Mouse (Mus musculus): ENCODE results near the gene Klf15. TPM values are rescaled to one million over a fixed set of nuclear protein-coding genes. Genes with fewer than 3 reads are reported as not detected.

The Klf15 gene
- 7.0 and 8.4 TPM in 2 replicates for polyA plus RNA-seq (2014; fragmentation: Nextera tagmentation; extraction: Ambion mirVana)

DNA sequence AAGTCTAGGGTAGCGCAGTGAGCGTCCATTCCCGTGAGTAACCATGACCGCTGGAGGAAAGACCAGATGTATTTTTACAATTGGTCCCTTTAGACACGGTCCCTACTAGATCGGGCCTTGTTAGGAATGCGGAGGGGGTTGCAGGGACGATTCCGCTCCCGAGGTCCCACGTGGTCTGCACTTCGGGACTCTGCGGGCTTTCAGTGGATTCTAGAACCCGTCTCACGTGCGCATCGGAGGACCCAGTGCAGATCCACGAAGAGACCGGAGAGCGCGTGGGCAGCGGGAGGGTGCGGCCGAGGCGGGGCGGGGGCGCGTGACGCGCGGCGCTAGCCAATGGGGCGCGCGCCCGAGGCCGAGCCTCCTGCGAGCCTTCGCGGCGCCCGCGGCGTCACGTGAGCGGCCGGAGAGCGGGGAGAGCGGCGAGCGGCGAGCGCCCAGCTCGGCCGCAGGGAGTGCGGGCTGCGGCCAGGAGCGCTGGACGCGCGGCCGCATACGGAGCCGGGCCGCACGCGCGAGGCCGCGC is at the start of gene Klf15:
Klf15 (plus strand) TSS at position 396 of the 526 bp plus-strand sequence.
- H3K9me3 ChIP-seq (ENCODE audit: control insufficient read depth, low read length) = no peaks in the 10 kb centered on the region
- DNase-seq (ENCODE audit: low spot score) = peak; percentile 84
- peak within 1 kb of the TSS; percentile 100 for H3K4me2 ChIP-seq (ENCODE audit: low read depth, low read length)
- H3K4me3 ChIP-seq (ENCODE audit: low read depth, low read length) = peak within 1 kb of the TSS; percentile 68
- peak within 1 kb of the TSS; percentile 71 for H3K9ac ChIP-seq (ENCODE audit: low read depth, low read length)
- no peak within 1 kb of the TSS for H3K27ac ChIP-seq (replicated peaks; ENCODE audit: low read depth, low read length)
- H3K27me3 ChIP-seq (replicated peaks; ENCODE audit: control insufficient read depth, insufficient read depth, low read length) = peaks cover 22% of the 10 kb centered on the region
- 1% methylated on average over 22 of the region's 70 CpGs for WGBS
- peaks cover 10% of the 10 kb centered on the region for H3K4me1 ChIP-seq (ENCODE audit: control insufficient read depth, insufficient read depth, low read length)
- peak; percentile 82 for ATAC-seq (ENCODE audit: low read depth)
- no peaks in the 10 kb centered on the region for H3K36me3 ChIP-seq (ENCODE audit: control insufficient read depth, insufficient read depth, low read length)

DNA sequence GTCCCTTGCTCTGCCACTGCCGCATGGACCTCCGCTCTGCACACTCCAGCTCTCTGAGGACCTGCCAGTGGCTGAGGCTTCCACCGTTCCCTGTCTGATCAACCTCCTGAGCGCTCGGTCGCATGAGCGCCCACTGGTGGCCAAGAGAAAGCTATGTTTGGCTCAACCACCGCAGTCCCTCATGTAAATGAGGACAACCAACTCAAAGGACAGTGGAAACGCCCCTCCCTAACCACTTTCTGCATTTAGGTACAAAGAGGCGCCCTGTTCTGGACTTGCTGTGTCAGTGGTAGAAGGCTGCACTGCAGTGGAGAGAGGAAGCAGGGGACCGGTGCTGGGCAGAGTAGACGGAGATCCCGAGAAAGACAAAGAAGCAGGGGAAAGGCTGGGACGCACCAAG is 39.8 kb upstream of the Klf15 start:
- no peaks in the 10 kb centered on the region for H3K4me1 ChIP-seq (ENCODE audit: control insufficient read depth, insufficient read depth, low read length)
- H3K4me2 ChIP-seq (ENCODE audit: low read depth, low read length) = peak overlapping the region; percentile 49
- H3K27me3 ChIP-seq (replicated peaks; ENCODE audit: control insufficient read depth, insufficient read depth, low read length) = no peaks in the 10 kb centered on the region
- no peak overlapping the region for H3K9ac ChIP-seq (ENCODE audit: low read depth, low read length)
- DNase-seq (ENCODE audit: low spot score) (peak; percentile 90), ATAC-seq (ENCODE audit: low read depth) (peak; percentile 91)
- no peaks in the 10 kb centered on the region for H3K36me3 ChIP-seq (ENCODE audit: control insufficient read depth, insufficient read depth, low read length)
- H3K27ac ChIP-seq (replicated peaks; ENCODE audit: low read depth, low read length) = no peak overlapping the region
- peak overlapping the region; percentile 12 for H3K4me3 ChIP-seq (ENCODE audit: low read depth, low read length)
- no peaks in the 10 kb centered on the region for H3K9me3 ChIP-seq (ENCODE audit: control insufficient read depth, low read length)
- WGBS = 4% methylated on average over 14 of the region's 14 CpGs

DNA sequence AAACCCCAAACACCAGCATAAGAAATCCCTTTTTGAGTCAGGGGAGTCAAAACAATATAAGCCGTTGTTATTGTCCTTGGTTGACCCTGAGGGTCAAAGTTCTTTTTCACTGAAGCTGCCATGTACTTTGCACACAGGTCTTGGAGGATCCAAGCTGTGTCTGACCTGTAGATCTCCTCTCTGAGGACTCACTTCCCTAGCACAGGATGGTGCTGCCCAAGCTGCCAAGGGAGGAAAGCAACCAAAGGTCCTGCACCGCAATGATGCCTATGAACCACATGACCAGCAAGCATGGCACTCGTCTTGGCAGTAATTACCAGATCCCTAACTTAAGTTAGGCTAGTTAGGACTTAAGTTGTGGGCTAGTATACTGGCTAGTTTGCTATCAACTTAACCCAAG is 37.0 kb upstream of the Klf15 start:
- H3K4me3 ChIP-seq (ENCODE audit: low read depth, low read length) = no peak overlapping the region
- ATAC-seq (ENCODE audit: low read depth) = no peak

DNA sequence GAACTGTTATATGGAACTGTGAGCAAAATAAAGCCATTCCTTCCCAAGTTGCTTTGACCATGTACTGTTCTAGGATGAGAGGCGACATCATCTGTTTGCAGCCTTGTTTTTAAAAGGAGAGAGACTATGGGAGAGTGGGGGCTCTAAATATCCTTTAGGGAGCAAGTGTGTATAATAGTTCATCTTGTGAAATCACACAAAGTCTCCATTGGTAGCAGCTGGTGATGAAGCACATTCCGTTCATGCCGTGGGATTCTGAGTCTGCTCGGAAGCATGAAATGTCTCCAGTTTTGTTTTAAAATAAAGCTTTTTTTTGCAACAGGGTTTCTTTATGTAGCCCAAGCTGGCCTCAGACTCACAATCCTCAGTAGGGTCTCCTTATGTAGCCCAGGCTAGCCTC is 36.4 kb upstream of the Klf15 start:
- no peaks in the 10 kb centered on the region for H3K9me3 ChIP-seq (ENCODE audit: control insufficient read depth, low read length)
- WGBS = 75% methylated on average over 4 of the region's 4 CpGs
- no peaks in the 10 kb centered on the region for H3K36me3 ChIP-seq (ENCODE audit: control insufficient read depth, insufficient read depth, low read length)
- H3K4me2 ChIP-seq (ENCODE audit: low read depth, low read length) = no peak overlapping the region
- DNase-seq (ENCODE audit: low spot score) (no peak), ATAC-seq (ENCODE audit: low read depth) (no peak)
- no peak overlapping the region for H3K27ac ChIP-seq (replicated peaks; ENCODE audit: low read depth, low read length)
- no peak overlapping the region for H3K4me3 ChIP-seq (ENCODE audit: low read depth, low read length)
- H3K4me1 ChIP-seq (ENCODE audit: control insufficient read depth, insufficient read depth, low read length) = 0 out of 2 replicates have a peak, but pooled peaks cover 7% of the 10 kb centered on the region
- H3K9ac ChIP-seq (ENCODE audit: low read depth, low read length) = no peak overlapping the region
- H3K27me3 ChIP-seq (replicated peaks; ENCODE audit: control insufficient read depth, insufficient read depth, low read length) = no peaks in the 10 kb centered on the region

More for the DNA sequence above, 37.0 kb upstream of the Klf15 start:
- no peak overlapping the region for H3K4me2 ChIP-seq (ENCODE audit: low read depth, low read length)
- no peaks in the 10 kb centered on the region for H3K9me3 ChIP-seq (ENCODE audit: control insufficient read depth, low read length)
- H3K36me3 ChIP-seq (ENCODE audit: control insufficient read depth, insufficient read depth, low read length) = no peaks in the 10 kb centered on the region
- no peak for DNase-seq (ENCODE audit: low spot score)
- no peak overlapping the region for H3K27ac ChIP-seq (replicated peaks; ENCODE audit: low read depth, low read length)
- H3K4me1 ChIP-seq (ENCODE audit: control insufficient read depth, insufficient read depth, low read length) = 0 out of 2 replicates have a peak, but pooled peaks cover 7% of the 10 kb centered on the region
- WGBS = 81% methylated on average over 3 of the region's 3 CpGs
- no peaks in the 10 kb centered on the region for H3K27me3 ChIP-seq (replicated peaks; ENCODE audit: control insufficient read depth, insufficient read depth, low read length)
- no peak overlapping the region for H3K9ac ChIP-seq (ENCODE audit: low read depth, low read length)

DNA sequence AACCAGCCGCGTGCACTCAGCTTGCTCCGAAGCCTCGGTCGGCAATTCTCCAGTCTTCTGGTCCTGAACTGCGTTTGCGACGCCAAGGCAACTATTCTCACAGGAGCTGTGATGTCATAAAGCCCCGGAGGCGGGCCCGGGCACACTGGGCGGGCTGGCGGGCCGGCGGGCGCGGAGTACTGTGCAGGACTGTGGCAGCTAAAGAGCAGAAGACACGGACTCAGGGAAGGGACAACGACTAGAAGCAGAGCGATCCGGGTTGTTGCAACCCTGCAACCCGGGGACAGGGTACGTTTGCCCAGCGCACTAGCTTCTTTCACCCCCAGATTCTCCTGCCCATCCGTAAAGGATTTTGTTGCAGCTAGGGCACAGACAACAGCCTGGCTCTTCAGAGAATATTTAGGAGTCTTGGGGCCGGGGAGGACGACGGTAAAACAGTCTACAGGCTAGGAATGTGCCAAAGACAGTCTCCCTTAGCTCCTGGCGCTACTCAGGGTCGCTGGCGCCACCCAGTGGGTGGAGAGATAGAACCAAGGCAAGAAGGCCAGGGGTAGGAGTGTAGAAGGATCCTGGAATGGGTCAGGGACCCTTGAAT is 33.9 kb upstream of the Klf15 start, which contains the start of gene Cfap100:
Cfap100 (minus strand) TSS at position 418 of the 595 bp plus-strand sequence.
- Histone ChIP-seq H3K9ac (ENCODE audit: low read depth, low read length) (peak within 1 kb of the TSS; percentile 63), H3K4me2 (ENCODE audit: low read depth, low read length) (peak within 1 kb of the TSS; percentile 69), H3K27ac (replicated peaks; ENCODE audit: low read depth, low read length) (no peak within 1 kb of the TSS), H3K9me3 (ENCODE audit: control insufficient read depth, low read length) (no peaks in the 10 kb centered on the region), H3K4me1 (ENCODE audit: control insufficient read depth, insufficient read depth, low read length) (0 out of 2 replicates have a peak, but pooled peaks cover 7% of the 10 kb centered on the region), H3K36me3 (ENCODE audit: control insufficient read depth, insufficient read depth, low read length) (no peaks in the 10 kb centered on the region), H3K27me3 (replicated peaks; ENCODE audit: control insufficient read depth, insufficient read depth, low read length) (no peaks in the 10 kb centered on the region), H3K4me3 (ENCODE audit: low read depth, low read length) (peak within 1 kb of the TSS; percentile 38)
- DNase-seq (ENCODE audit: low spot score) = peak; percentile 79
- under 1% methylated on average over 26 of the region's 31 CpGs for WGBS
- ATAC-seq (ENCODE audit: low read depth) = peak; percentile 91

DNA sequence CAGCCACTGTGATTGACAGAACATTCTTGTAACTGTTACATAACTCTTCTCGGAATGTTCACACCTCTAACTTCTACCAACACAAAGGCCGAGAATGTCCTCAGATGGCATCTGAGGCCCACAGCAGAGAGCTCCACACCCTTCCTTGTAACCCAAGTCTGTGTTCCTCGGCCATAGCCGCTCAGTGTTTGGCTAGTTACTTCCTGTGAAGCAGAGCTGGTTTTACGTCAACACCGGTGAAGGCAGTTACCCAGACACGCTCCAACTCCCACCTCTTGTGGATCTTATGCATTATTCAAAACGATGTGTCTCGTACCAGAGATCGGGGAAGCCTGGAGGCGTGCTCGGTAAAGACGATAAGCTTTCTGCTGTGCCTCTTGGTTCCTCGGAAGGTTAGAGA is 32.5 kb upstream of the Klf15 start:
- H3K36me3 ChIP-seq (ENCODE audit: control insufficient read depth, insufficient read depth, low read length) = no peaks in the 10 kb centered on the region
- WGBS = 76% methylated on average over 14 of the region's 14 CpGs
- DNase-seq (ENCODE audit: low spot score) = no peak

DNA sequence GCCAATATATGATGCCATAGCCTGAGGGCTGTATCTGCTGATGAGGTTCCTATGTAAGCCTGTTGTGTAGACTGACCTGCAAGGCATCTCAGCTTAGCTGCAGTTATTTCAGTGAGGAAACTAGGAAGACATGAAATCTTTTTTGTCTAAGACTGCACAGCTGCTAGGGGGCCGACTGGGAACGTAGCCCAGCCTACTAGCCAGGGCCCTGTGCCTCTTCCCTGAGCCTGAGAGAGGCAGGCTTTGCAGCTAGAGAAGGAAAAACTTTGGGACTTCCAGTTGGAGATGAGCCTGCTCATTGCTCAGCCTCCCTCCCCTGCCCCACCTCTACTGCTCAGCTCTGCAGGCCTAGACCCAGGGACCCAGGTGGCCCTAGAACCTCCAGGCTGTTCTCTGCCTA is 30.9 kb upstream of the Klf15 start:
- no peaks in the 10 kb centered on the region for H3K36me3 ChIP-seq (ENCODE audit: control insufficient read depth, insufficient read depth, low read length)
- no peak overlapping the region for H3K4me2 ChIP-seq (ENCODE audit: low read depth, low read length)
- no peak overlapping the region for H3K9ac ChIP-seq (ENCODE audit: low read depth, low read length)
- H3K4me1 ChIP-seq (ENCODE audit: control insufficient read depth, insufficient read depth, low read length) = 0 out of 2 replicates have a peak, but pooled peaks cover 7% of the 10 kb centered on the region
- 62% methylated on average over 2 of the region's 2 CpGs for WGBS
- H3K4me3 ChIP-seq (ENCODE audit: low read depth, low read length) = no peak overlapping the region
- H3K27me3 ChIP-seq (replicated peaks; ENCODE audit: control insufficient read depth, insufficient read depth, low read length) = no peaks in the 10 kb centered on the region
- H3K27ac ChIP-seq (replicated peaks; ENCODE audit: low read depth, low read length) = no peak overlapping the region
- ATAC-seq (ENCODE audit: low read depth) = no peak
- no peak for DNase-seq (ENCODE audit: low spot score)
- H3K9me3 ChIP-seq (ENCODE audit: control insufficient read depth, low read length) = no peaks in the 10 kb centered on the region

More for the DNA sequence above, 32.5 kb upstream of the Klf15 start:
- Histone ChIP-seq H3K27ac (replicated peaks; ENCODE audit: low read depth, low read length) (no peak overlapping the region), H3K9ac (ENCODE audit: low read depth, low read length) (no peak overlapping the region), H3K9me3 (ENCODE audit: control insufficient read depth, low read length) (no peaks in the 10 kb centered on the region), H3K4me2 (ENCODE audit: low read depth, low read length) (no peak overlapping the region), H3K4me3 (ENCODE audit: low read depth, low read length) (no peak overlapping the region), H3K4me1 (ENCODE audit: control insufficient read depth, insufficient read depth, low read length) (0 out of 2 replicates have a peak, but pooled peaks cover 7% of the 10 kb centered on the region), H3K27me3 (replicated peaks; ENCODE audit: control insufficient read depth, insufficient read depth, low read length) (no peaks in the 10 kb centered on the region)
- ATAC-seq (ENCODE audit: low read depth) = no peak

DNA sequence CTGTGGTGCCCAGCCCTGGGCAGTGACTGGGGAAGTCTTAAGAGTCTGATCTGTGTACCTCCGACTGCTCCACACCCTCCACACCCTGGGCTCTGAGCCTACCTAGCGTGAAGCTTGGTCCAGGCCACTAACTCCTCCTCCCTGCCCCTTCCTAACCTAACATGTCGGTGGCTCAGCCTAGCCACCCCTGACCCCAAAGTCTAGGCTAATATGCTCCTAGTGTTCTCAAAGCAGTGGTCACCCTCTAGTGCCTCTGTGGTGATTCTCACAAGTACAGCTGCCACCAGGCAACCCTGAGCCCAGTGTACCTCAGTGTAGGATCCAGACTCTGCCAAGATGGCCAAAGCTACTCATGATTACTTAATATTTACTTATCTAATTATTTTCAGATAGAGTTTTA is 27.7 kb upstream of the Klf15 start:
- H3K27ac ChIP-seq (replicated peaks; ENCODE audit: low read depth, low read length) = no peak overlapping the region
- no peaks in the 10 kb centered on the region for H3K36me3 ChIP-seq (ENCODE audit: control insufficient read depth, insufficient read depth, low read length)
- no peaks in the 10 kb centered on the region for H3K4me1 ChIP-seq (ENCODE audit: control insufficient read depth, insufficient read depth, low read length)
- WGBS = 77% methylated on average over 3 of the region's 3 CpGs
- no peak overlapping the region for H3K4me2 ChIP-seq (ENCODE audit: low read depth, low read length)
- no peaks in the 10 kb centered on the region for H3K27me3 ChIP-seq (replicated peaks; ENCODE audit: control insufficient read depth, insufficient read depth, low read length)
- no peaks in the 10 kb centered on the region for H3K9me3 ChIP-seq (ENCODE audit: control insufficient read depth, low read length)
- H3K4me3 ChIP-seq (ENCODE audit: low read depth, low read length) = no peak overlapping the region
- no peak overlapping the region for H3K9ac ChIP-seq (ENCODE audit: low read depth, low read length)
- no peak for DNase-seq (ENCODE audit: low spot score)
- no peak; the same call in 1 of the 2 replicates for ATAC-seq (ENCODE audit: low read depth)

DNA sequence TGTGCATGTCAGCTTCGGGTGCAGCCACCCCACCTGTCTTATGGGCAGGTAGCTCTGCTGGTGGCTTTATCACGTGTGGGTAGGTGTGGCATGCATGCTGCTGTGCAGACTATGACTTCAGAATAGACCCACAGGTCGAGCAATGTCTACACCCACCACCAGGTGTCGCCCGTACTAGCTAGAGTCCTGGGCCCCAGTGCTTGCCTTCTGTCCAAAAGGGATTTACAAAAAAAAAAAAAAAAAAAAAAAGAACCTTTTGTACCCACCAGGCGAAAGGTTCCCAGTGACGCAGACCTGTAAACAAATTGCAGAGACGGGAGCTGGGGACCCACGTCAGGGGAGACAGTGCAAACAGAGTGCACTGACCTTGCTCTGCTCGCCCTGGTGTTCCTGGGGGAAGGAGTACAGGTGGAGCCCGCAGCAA is 27.2 kb upstream of the Klf15 start:
- WGBS = 14% methylated on average over 11 of the region's 11 CpGs
- ATAC-seq (ENCODE audit: low read depth) (peak; percentile 53), DNase-seq (ENCODE audit: low spot score) (peak; percentile 84)
- Histone ChIP-seq H3K9ac (ENCODE audit: low read depth, low read length) (no peak overlapping the region), H3K4me3 (ENCODE audit: low read depth, low read length) (no peak overlapping the region), H3K4me2 (ENCODE audit: low read depth, low read length) (no peak overlapping the region), H3K9me3 (ENCODE audit: control insufficient read depth, low read length) (no peaks in the 10 kb centered on the region), H3K27ac (replicated peaks; ENCODE audit: low read depth, low read length) (no peak overlapping the region), H3K36me3 (ENCODE audit: control insufficient read depth, insufficient read depth, low read length) (no peaks in the 10 kb centered on the region), H3K27me3 (replicated peaks; ENCODE audit: control insufficient read depth, insufficient read depth, low read length) (no peaks in the 10 kb centered on the region), H3K4me1 (ENCODE audit: control insufficient read depth, insufficient read depth, low read length) (no peaks in the 10 kb centered on the region)

Measured in embryonic facial prominence, embryonic 14.5 days (tissue).